Mouse (Mus musculus) limb, embryonic 11.5 days (tissue): ENCODE data around the gene Drd2. TPM values are rescaled to one million over a fixed set of nuclear protein-coding genes. Genes with fewer than 3 reads are reported as not detected.
A peak's percentile ranks its signal among the peaks of the same experiment; 100 is the strongest.

Source experiments
- ATAC-seq: fragments of 200-750 bp; cut with Nextera tagmentation; 2 replicates; pipeline ENCODE4 v1.8.0; 2017; ENCODE audit warnings: low read depth; ENCODE audit not compliant: insufficient number of reproducible peaks, low FRiP score, low TSS enrichment
- DNase-seq: peaks from one replicate; pipeline ENCODE4 v3.0.0-alpha.2; 2015; ENCODE audit warnings: low spot score
- H3K27ac ChIP-seq: fragments of 300-500 bp; sonication (generic); replicated peaks from 2 replicates; pipeline ENCODE4 v1.5.1; 2014; ENCODE audit warnings: low read depth, mild to moderate bottlenecking, low read length
- H3K27me3 ChIP-seq: fragments of 300-500 bp; sonication (generic); 2 replicates; pipeline ENCODE4 v1.6.1; 2014; ENCODE audit warnings: mild to moderate bottlenecking, low read length, mixed read lengths; ENCODE audit not compliant: control insufficient read depth, insufficient read depth
- H3K36me3 ChIP-seq: fragments of 300-500 bp; sonication (generic); 2 replicates; pipeline ENCODE4 v1.6.1; 2014; ENCODE audit warnings: mild to moderate bottlenecking, low read length, moderate library complexity, mixed read lengths; ENCODE audit not compliant: control insufficient read depth, insufficient read depth
- H3K4me1 ChIP-seq: fragments of 300-500 bp; sonication (generic); 2 replicates; pipeline ENCODE4 v1.6.1; 2014; ENCODE audit warnings: low read length, mixed read lengths; ENCODE audit not compliant: control insufficient read depth, insufficient read depth
- H3K4me2 ChIP-seq: fragments of 300-500 bp; sonication (generic); 2 replicates; pipeline ENCODE4 v1.6.1; 2014; ENCODE audit warnings: low read depth, mild to moderate bottlenecking, moderate library complexity; ENCODE audit not compliant: severe bottlenecking
- H3K4me3 ChIP-seq: fragments of 300-500 bp; sonication (generic); 2 replicates; pipeline ENCODE4 v1.5.1; 2014; ENCODE audit warnings: low read depth, low read length
- H3K9ac ChIP-seq: fragments of 300-500 bp; sonication (generic); 2 replicates; pipeline ENCODE4 v1.6.1; 2014; ENCODE audit warnings: mild to moderate bottlenecking, low read length
- H3K9me3 ChIP-seq: fragments of 300-500 bp; sonication (generic); 2 replicates; pipeline ENCODE4 v1.6.1; 2016; ENCODE audit warnings: low read length; ENCODE audit not compliant: control insufficient read depth
- WGBS: fragments of 180-500 bp; shearing (Covaris S2); extraction: QIAGEN DNeasy Blood & Tissue Kit; methylation state at CpG from one replicate; pipeline ENCODE4 v1.1.7; 2014; 5-methylcytosine and 5-hydroxymethylcytosine counted together
- polyA plus RNA-seq: library from polyadenylated mRNA; unstranded; fragments of >200 nt; fragmentation: Nextera tagmentation; extraction: Ambion mirVana; gene quantifications from 2 replicates; pipeline ENCODE4 v1.2.1, GENCODE M21; 2014

Gene Drd2
- polyA plus RNA-seq, result not detected in 2 replicates

- peak; percentile 73 for ATAC-seq
- peak within 1 kb of the TSS; percentile 69 for H3K4me2 ChIP-seq
- H3K27me3 ChIP-seq, result peaks cover 24% of the 10 kb centered on the region
- no peak within 1 kb of the TSS for H3K27ac ChIP-seq
- H3K4me3 ChIP-seq, result peak within 1 kb of the TSS; percentile 17; the same call in 1 of the 2 replicates
- no peak within 1 kb of the TSS for H3K9ac ChIP-seq
- peaks cover 5% of the 10 kb centered on the region; the same call in 1 of the 2 replicates for H3K4me1 ChIP-seq
- DNase-seq, result peak; percentile 74
- no peaks in the 10 kb centered on the region for H3K36me3 ChIP-seq
- H3K9me3 ChIP-seq, result no peaks in the 10 kb centered on the region
- 2% methylated on average over 54 of the region's 84 CpGs for WGBS
These were observed at the start of gene Drd2 for GRCm38 (mm10) chr9:49340136-49341043. Gene Drd2 (plus strand): TSS chr9:49340627.

GRCm38 (mm10) chr9:49295101-49295500 lies 45.3 kb upstream of the Drd2 start:
- ATAC-seq, result no peak
- Histone ChIP-seq H3K4me1 (no peaks in the 10 kb centered on the region), H3K4me2 (no peak overlapping the region), H3K27me3 (no peaks in the 10 kb centered on the region), H3K9me3 (no peaks in the 10 kb centered on the region), H3K9ac (no peak overlapping the region), H3K4me3 (no peak overlapping the region), H3K36me3 (no peaks in the 10 kb centered on the region), H3K27ac (no peak overlapping the region)
- 76% methylated on average over 1 of the region's 1 CpGs for WGBS
- no peak for DNase-seq

GRCm38 (mm10) chr9:49307576-49307975 lies 32.9 kb upstream of the Drd2 start:
- H3K9me3 ChIP-seq, result no peaks in the 10 kb centered on the region
- DNase-seq (no peak), ATAC-seq (no peak)
- no peak overlapping the region for H3K27ac ChIP-seq
- 85% methylated on average over 3 of the region's 3 CpGs for WGBS
- no peaks in the 10 kb centered on the region for H3K36me3 ChIP-seq
- no peaks in the 10 kb centered on the region for H3K27me3 ChIP-seq
- no peak overlapping the region for H3K4me3 ChIP-seq
- no peak overlapping the region for H3K4me2 ChIP-seq
- H3K9ac ChIP-seq, result no peak overlapping the region
- no peaks in the 10 kb centered on the region for H3K4me1 ChIP-seq

GRCm38 (mm10) chr9:49310821-49311220 lies 29.6 kb upstream of the Drd2 start:
- no peak overlapping the region for H3K4me2 ChIP-seq
- DNase-seq (no peak), ATAC-seq (no peak)
- H3K36me3 ChIP-seq, result no peaks in the 10 kb centered on the region
- H3K27ac ChIP-seq, result no peak overlapping the region
- H3K9me3 ChIP-seq, result no peaks in the 10 kb centered on the region
- H3K27me3 ChIP-seq, result no peaks in the 10 kb centered on the region
- H3K4me3 ChIP-seq, result no peak overlapping the region
- no peak overlapping the region for H3K9ac ChIP-seq
- 74% methylated on average over 4 of the region's 4 CpGs for WGBS
- no peaks in the 10 kb centered on the region for H3K4me1 ChIP-seq

- Histone ChIP-seq H3K36me3 (no peaks in the 10 kb centered on the region), H3K9ac (no peak overlapping the region), H3K4me1 (no peaks in the 10 kb centered on the region), H3K4me2 (no peak overlapping the region), H3K27ac (no peak overlapping the region), H3K27me3 (no peaks in the 10 kb centered on the region), H3K4me3 (no peak overlapping the region), H3K9me3 (no peaks in the 10 kb centered on the region)
- no peak for ATAC-seq
- DNase-seq, result no peak
These were observed 21.8 kb upstream of the Drd2 start for GRCm38 (mm10) chr9:49318638-49319037.

- Histone ChIP-seq H3K9ac (no peak overlapping the region), H3K27me3 (peaks cover 24% of the 10 kb centered on the region), H3K4me2 (no peak overlapping the region), H3K4me1 (peaks cover 5% of the 10 kb centered on the region; the same call in 1 of the 2 replicates), H3K27ac (no peak overlapping the region), H3K36me3 (no peaks in the 10 kb centered on the region), H3K9me3 (no peaks in the 10 kb centered on the region), H3K4me3 (no peak overlapping the region; the same call in 1 of the 2 replicates)
- ATAC-seq (no peak), DNase-seq (peak; percentile 81)
- WGBS, result under 1% methylated on average over 10 of the region's 10 CpGs
These were observed 578 bp downstream of the Drd2 start for GRCm38 (mm10) chr9:49341044-49341365.

GRCm38 (mm10) chr9:49365763-49366162 lies 25.3 kb downstream of the Drd2 start:
- no peak overlapping the region for H3K4me2 ChIP-seq
- H3K4me3 ChIP-seq, result no peak overlapping the region
- no peak overlapping the region for H3K9ac ChIP-seq
- ATAC-seq, result no peak
- DNase-seq, result peak; percentile 23
- H3K36me3 ChIP-seq, result no peaks in the 10 kb centered on the region
- H3K27ac ChIP-seq, result no peak overlapping the region
- H3K4me1 ChIP-seq, result no peaks in the 10 kb centered on the region
- no peaks in the 10 kb centered on the region for H3K27me3 ChIP-seq
- 11% methylated on average over 5 of the region's 5 CpGs for WGBS
- no peaks in the 10 kb centered on the region for H3K9me3 ChIP-seq

- Histone ChIP-seq H3K9ac (no peak overlapping the region), H3K27ac (no peak overlapping the region), H3K9me3 (no peaks in the 10 kb centered on the region), H3K4me2 (no peak overlapping the region), H3K27me3 (no peaks in the 10 kb centered on the region), H3K4me1 (no peaks in the 10 kb centered on the region), H3K4me3 (no peak overlapping the region), H3K36me3 (no peaks in the 10 kb centered on the region)
- WGBS, result 86% methylated on average over 2 of the region's 2 CpGs
- no peak for ATAC-seq
- no peak for DNase-seq
These were observed 33.5 kb downstream of the Drd2 start for GRCm38 (mm10) chr9:49373946-49374345.
